In the genomic region with DNA sequence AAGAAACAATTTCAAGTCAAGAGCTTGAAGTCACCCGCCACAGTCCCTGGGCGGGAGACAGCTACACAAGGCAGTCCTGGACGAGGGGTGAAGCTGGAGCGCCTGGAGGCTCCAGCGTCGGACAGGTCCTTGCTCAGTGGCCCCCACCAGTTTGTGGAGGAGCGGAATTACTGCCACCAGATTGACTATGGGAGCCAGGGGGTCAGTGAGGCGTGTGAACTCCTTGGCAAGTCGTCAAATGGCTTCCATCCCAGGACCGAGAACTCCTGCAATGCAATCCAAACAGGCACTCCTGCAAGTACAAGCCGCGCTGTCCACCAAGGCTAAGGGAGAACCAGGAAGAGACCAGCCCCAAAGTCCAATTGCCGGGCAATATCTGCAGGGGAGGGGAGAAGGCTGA, we compare ENCODE assay signal across 11 mouse cellular contexts. TPM values are rescaled to one million over a fixed set of nuclear protein-coding genes. Genes with fewer than 3 reads are reported as not detected.
DNase-seq lines count a peak whose midpoint lies in the region; ATAC-seq and TF ChIP-seq lines count a peak whose summit lies in the region.
"Had no signal": no experiment of that assay in that cellular context is flagged by ENCODE, and none has a peak within 500 bp of the region (broad histone marks: within the 10 kb centered on the region; RNA-seq: fewer than 3 reads in every experiment).

No protein-coding gene starts in this region.

- TF ChIP-seq POLR2A in lung, adult 2 months (IDR thresholded peaks at IDR 0.05; ENCODE audit: borderline replicate concordance, extremely low read depth, low read depth, low read length): no peak

- H3K27ac ChIP-seq in gastrocnemius, adult 2 months: no peak overlapping the region
- no peak overlapping the region for H3K27ac ChIP-seq in liver, postnatal 0 days (ENCODE audit: low read depth)
- H3K27ac ChIP-seq: lung, embryonic 15.5 days had no signal

- no peaks in the 10 kb centered on the region for H3K27me3 ChIP-seq in liver, postnatal 0 days (ENCODE audit: insufficient read depth, low read length)
- H3K27me3 ChIP-seq: CH12.LX; lung, embryonic 15.5 days had no signal

- no peak for TF ChIP-seq CTCF in gastrocnemius, adult 2 months (IDR thresholded peaks at IDR 0.05)
- TF ChIP-seq CTCF in lung, adult 2 months (IDR thresholded peaks at IDR 0.05; ENCODE audit: insufficient read depth, low read length): no peak
- TF ChIP-seq CTCF in liver, postnatal 0 days (IDR thresholded peaks at IDR 0.05; ENCODE audit: low read depth): no peak

- H3K4me2 ChIP-seq in liver, postnatal 0 days (ENCODE audit: low read depth, low read length): no peak overlapping the region
- H3K4me2 ChIP-seq: lung, embryonic 15.5 days had no signal

- TF ChIP-seq EP300 in liver, postnatal 0 days (IDR thresholded peaks at IDR 0.05; ENCODE audit: low read depth): no peak

- no peak overlapping the region for H3K4me3 ChIP-seq in gastrocnemius, adult 2 months
- no peak overlapping the region for H3K4me3 ChIP-seq in lung, adult 2 months (replicated peaks; ENCODE audit: extremely low read depth, low read depth, low read length)
- H3K4me3 ChIP-seq in liver, postnatal 0 days (ENCODE audit: low read depth, low read length): no peak overlapping the region
- H3K4me3 ChIP-seq: lung, embryonic 15.5 days had no signal

- DNase-seq in gastrocnemius, postnatal 10 days: peak; percentile 22
- DNase-seq in gastrocnemius, adult 2 months: no peak
- DNase-seq in lung, postnatal 4 days: peak; percentile 20 to 43
- DNase-seq in lung, adult 2 months: no peak
- peak; percentile 93 to 95 for DNase-seq in cerebellum, postnatal 14 days
- DNase-seq in ovary, postnatal 36 days (ENCODE audit: low spot score): peak; percentile 56
- DNase-seq in liver, postnatal 0 days: no peak
- no peak for DNase-seq in spleen, postnatal 36 days (ENCODE audit: low spot score in 2 of 2)

- no peaks in the 10 kb centered on the region for H3K36me3 ChIP-seq in liver, postnatal 0 days (replicated peaks; ENCODE audit: insufficient read depth, low read length)
- H3K36me3 ChIP-seq: lung, embryonic 15.5 days had no signal

- no peaks in the 10 kb centered on the region for H3K4me1 ChIP-seq in lung, adult 2 months (ENCODE audit: control insufficient read depth, insufficient read depth, low read length)
- no peaks in the 10 kb centered on the region for H3K4me1 ChIP-seq in liver, postnatal 0 days (ENCODE audit: insufficient read depth)
- H3K4me1 ChIP-seq: lung, embryonic 15.5 days had no signal

- no peak for ATAC-seq in liver, postnatal 0 days

- H3K9me3 ChIP-seq in liver, postnatal 0 days (ENCODE audit: low read length): no peaks in the 10 kb centered on the region
- H3K9me3 ChIP-seq: lung, embryonic 15.5 days had no signal

- no peak overlapping the region for H3K9ac ChIP-seq in liver, postnatal 0 days (replicated peaks)
- H3K9ac ChIP-seq: lung, embryonic 15.5 days had no signal

- 51% methylated on average over 13 of the region's 13 CpGs for whole genome bisulfite sequencing in lung, adult 2 months
- WGBS in liver, postnatal 0 days (ENCODE audit: insufficient replicate concordance): 65% methylated on average over 13 of the region's 13 CpGs

- intact Hi-C loops in gastrocnemius, adult 2 months (cut with DNase I): loop anchor here (10.0 kb wide), 1 partner anchor 146 kb away; no protein-coding TSS in a partner anchor

RNA-seq across cellular contexts. Expression of gene Plet1, which starts 45.3 kb away (rescaled TPM):
- not detected for total RNA-seq in gastrocnemius, postnatal 10 days (2021)
- total RNA-seq in gastrocnemius, adult 2 months (2021): under 1 TPM in 1 of 2 experiments, not detected in 1; 0.36 TPM
- 53.4 and 55.7 TPM in 2 replicates for polyA plus RNA-seq in lung, adult 2 months (2012; rRNA removed)
- 0.71 and 1.0 TPM in 2 replicates for polyA plus RNA-seq in liver, postnatal 0 days (2015; fragmentation: Nextera tagmentation; extraction: Ambion mirVana)
- total RNA-seq: hematopoietic stem cell, adult 5-6 weeks had no signal

Comparison
In these comparisons a context has a peak if more than half of its experiments do, and no peak if none do; other contexts are left out.
1. DNase-seq: peak in gastrocnemius, postnatal 10 days (single experiment), lung, postnatal 4 days (2 of 2), cerebellum, postnatal 14 days (2 of 2) and ovary, postnatal 36 days (single experiment); none in gastrocnemius, adult 2 months (single experiment), lung, adult 2 months (single experiment), liver, postnatal 0 days (single experiment) and spleen, postnatal 36 days (0 of 2).